Mouse (Mus musculus): ENCODE measurements around the gene Cckbr.

The Cckbr gene

DNA sequence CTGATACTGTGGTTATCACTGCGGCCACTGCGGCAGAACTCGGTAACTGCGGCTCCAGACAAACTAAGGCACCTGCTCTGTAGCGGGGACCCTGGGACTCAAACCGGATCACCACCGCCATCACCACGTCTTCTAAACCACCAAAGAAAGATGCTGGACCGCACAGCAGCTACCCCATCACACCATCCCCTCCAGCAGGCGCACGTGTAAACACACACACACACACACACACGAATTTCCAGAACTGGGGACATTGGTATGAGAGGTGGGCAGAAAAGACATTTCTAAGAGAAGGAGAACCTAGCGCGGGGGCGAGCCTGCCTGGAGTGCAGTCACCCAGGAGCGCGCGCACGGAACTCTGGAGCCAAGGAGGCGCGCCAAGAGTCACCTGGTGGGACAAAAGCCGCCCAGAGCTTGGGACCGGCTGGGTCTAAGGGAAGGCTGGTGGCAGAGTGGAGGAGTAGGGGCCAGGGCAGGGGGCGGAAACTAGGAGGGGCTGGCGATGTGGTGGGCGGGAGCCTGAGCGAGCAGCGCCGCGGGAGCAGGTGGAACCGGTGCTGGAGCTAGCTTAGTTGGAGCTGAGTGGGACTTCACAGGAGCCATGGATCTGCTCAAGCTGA lies at the start of gene Cckbr:
Gene Cckbr (plus strand): TSS at position 308 of the 620 bp plus-strand sequence.
- no peak for DNase-seq

DNA sequence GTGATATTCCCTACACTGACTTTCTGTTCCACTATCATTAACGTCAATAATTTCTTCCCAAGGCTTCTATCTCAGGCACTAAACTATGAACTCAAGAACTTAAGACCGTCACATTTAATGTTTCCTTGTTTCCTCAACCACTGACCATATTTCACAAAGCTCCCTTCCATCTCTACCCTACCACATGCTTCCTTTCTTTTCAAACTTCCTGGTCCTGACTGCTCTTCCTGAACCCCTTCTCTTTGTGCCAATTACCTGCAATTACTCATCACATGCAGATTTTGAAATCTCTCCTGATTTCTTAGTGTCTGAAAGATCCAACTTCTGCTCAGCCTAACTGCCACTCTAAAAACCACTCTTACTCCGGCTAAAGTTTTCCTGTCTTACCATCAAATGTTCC lies 45.2 kb upstream of the Cckbr start:
- no peak for DNase-seq

DNA sequence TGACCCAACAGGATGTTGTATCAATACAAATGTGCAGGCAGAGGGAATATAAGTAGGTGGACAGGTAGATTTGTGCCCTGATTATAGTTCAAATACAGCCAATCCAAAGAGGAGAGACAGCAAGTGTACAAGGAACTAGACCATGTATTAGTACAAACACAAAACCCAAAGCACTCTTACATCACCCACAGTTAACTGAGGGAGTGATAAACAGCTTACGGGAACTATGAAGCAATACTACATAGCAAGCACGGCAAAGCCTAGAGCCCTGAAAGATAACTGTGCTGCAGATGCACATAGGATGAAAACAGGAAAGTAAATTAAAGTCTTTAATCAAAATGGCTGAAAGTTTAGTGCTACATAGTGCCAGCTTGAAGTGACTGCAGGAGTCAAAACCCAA lies 37.8 kb upstream of the Cckbr start:
- DNase-seq, result no peak

DNA sequence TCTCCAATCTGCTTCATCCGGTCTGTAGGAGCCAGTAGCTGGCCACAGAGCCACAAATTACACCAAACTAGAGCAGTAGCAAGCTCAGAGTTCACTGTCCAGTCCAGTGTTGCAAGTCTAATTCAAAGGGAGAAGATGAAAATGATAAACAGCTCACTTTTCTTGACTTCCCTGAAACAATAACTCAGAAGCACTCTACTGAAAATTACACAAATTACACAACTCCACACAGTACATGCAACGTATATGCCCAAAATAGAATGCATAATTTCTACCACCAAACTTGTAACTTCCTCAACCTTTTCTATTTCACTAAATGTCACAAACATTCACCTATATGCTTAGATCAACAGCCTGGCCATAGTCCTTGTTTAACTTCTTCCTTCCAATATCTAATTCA lies 35.3 kb upstream of the Cckbr start:
- no peak for DNase-seq

GRCm38 (mm10) chr7:105394606-105395005 lies 30.9 kb upstream of the Cckbr start:
- DNase-seq, result peak; percentile 43

DNA sequence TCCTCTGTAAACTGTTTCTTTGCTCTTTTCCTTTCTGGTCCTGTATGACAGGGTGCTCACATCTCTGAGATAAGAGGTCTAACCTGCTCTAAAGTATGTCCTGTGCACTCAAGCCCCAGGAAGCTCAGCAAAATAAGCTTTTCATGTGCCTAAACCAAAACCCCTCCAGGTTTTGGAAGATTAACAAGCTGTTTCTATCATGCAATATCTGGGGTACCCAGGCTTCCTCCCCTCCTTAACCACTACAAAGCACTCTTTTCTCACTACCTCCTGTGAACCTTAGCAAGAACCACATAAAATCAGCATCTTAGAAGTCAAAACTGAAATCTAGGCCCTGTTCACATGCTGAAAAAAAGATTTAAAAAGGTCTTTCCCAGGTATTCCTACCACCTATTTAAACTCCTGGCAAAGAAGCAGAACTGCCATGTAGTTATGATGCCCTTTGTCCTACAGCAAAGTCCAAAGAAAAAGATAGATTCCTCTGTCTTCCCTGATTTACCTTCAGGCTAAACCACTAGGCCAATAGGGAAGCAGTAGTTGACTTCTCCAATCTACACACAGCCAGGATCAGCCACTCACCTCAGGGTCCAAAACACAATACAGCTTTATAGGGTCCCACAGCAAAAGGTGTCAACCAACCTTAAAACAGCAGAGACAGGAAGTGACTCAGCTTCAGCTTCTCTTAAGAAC lies 30.3 kb upstream of the Cckbr start:
- DNase-seq, result no peak

- DNase-seq, result no peak
Measured at GRCm38 (mm10) chr7:105396126-105396525, 29.4 kb upstream of the Cckbr start.

DNA sequence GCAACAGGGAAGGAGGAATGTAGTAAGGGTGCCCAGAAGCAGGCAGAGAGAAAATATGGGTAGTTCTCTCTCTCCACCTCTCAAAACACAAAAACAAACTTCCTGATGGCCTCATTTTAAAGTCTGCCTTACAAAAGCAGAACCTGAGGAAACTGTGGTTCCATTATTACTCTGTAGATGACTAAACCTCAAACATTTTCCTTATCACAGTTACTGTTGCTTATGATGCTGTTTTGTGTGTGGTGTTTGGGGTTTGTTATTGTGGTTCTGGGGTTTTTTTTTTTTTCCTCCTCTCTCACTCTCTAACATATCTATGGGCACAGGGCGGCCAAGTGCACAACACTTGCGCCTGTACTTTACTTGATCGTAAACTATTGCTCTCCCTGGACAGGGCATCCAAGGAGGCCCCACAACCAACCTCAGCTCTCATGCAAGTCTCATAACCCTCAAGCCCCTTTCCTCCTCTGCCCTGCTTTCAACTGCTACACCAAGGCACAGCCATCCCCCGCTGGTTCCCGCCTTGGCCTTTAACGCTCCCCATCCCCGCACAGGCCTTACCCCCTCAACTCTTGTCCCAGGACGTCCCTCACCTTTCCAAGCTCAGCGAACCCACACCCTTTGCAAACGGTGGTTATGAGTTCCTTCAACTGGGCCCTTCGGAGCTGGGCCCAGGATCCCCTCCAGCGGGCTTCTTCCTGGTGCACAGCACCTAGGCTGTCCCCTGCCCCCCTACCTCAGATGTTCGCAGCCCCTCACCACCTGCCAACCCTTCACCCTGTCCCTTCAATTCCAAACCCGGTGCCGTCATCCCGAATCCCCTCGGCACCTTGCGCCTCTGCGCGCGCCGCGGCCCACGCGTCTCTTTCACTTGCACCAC lies 26.2 kb upstream of the Cckbr start:
- no peak for DNase-seq

GRCm38 (mm10) chr7:105399935-105400624 lies 25.5 kb upstream of the Cckbr start, which contains the start of gene Fam160a2:
TSS of gene Fam160a2 (minus strand) at chr7:105400054.
- peak; percentile 100 for DNase-seq

DNA sequence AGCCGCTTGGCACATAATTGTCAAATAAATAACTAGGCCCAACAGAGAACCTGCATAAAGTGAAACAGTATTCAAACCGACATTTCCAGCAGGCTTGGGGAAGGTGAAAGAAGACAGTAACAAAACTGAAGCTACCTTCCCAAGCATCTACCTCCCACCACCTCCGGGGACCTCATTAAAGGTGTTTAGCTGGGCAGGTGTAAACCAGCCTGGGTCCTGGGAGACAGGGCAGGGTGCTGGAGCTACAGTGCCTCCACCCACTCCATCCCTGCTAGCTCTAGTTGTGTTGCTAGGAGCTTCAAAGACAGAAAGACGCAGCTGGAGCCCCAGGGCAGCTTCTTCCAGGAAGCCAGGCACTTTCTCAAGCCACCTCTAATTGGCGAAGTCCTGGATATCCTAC lies 21.3 kb upstream of the Cckbr start, which contains the start of gene Cnga4:
Gene Cnga4 (plus strand): TSS at position 301 of the 400 bp plus-strand sequence.
- no peak for DNase-seq

DNA sequence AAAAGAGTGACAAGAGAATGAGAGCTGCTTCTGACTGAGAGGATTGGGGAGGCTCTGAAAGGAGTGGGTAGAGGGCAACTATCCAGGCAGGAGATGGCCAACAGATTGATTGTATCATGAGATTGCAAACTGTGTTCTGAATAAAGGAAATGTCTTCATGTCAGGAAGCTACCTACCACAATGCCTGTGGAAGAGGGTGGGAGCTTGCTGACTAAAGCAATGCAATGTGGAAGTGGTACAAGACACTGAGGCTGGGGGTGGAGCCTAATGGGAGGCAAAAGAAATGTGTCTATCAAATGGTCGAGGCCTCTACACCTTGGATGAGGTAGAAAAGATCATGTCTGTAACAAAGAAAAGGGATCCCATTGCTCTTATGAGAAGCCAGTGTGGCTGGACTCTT lies 19.2 kb upstream of the Cckbr start:
- no peak for DNase-seq

GRCm38 (mm10) chr7:105411874-105412632 lies 13.5 kb upstream of the Cckbr start:
- peak; percentile 76 for DNase-seq

DNA sequence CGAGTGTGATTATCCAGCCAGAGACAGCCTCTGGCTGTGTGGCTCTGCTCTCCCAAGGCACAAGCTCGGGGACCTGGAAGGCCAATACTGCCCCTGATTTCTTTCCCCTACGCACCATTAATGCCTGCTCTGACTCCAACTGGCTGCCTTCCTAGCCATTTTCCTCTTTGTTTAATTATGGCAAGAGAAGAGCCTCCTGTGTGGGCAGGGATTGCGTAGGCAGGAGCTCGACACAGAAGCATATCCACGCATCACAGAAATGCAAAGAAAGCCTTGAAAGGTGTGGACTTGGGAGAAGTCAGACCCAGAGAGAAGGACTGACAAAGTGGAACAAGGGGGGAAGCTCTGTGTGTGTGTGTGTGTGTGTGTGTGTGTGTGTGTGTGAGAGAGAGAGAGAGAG lies 11.1 kb upstream of the Cckbr start:
- DNase-seq, result no peak

DNA sequence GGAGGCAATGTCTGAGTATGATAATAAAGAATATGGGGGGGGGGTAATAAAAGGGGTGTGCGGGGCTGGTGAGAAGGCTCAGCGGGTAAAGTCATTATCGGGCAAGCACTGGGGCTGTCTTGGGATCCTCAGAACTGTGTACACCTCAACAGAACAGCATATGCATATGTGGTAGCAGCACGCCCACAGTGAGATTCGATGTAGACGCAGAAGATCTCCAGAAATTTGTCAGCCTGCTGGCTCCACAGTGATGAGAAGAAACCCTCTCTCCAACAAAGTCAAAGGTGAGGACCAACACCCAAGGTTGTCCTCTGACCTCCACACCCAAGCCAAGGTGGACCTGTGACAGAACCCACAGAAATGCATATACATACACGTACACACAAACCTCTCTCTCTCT lies 9.0 kb upstream of the Cckbr start:
- DNase-seq, result no peak

- no peak for DNase-seq
Measured at GRCm38 (mm10) chr7:105418106-105418505, 7.4 kb upstream of the Cckbr start.

DNA sequence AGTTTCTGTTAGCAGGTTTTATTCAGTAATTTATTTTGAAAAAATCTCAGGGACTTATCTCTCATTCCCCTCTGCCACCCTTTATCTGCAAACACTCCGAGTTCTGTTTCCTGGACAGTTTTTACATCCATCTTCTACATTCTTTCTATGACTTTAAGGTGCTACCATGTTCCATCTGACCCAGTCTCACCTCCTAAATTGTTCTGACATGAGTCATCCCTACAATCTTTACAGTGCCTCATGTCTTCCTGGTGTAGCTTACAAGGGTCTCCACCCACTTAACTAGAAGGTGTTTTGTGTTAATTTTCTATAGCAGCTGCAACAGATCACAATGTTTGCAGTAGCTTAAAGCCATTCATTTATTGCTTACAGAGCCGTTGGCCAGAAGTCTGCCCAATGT lies 4.6 kb upstream of the Cckbr start:
- no peak for DNase-seq

DNA sequence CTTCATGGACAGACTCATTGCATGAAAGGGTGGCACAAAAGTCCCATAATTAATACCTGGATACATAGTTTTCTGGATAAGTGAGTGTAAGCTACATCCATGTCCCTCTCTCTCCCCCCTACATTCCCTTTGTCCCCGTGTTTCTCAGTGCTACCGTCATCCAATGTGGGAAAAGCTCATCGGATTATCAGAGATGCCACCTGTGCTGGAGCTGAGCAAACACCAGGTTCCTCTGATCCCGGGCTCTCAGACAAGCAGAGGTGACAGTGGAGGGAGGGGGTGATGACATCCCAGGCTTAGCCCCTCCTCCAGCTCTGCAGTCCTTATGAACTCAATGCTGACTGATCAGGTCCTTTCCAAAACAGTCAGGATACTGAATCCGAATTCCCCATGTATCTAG lies 1.2 kb upstream of the Cckbr start:
- DNase-seq, result no peak

DNA sequence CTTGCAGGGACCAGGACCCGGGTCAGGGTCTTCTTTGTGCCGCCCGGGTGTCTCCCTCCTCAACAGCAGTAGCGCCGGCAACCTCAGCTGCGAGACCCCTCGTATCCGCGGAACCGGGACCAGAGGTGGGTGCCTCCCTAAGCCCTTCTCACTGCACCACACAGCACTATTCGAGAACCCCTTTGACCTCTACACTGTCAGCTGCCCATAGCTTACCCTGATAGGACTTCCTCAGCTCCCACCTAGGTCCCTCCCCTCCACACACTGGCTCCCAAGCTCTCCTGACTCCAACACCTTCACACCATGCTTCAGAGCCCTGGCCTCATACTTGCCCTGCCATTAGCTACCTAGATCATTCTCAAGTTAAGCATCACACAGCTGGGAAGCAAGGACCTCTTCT lies 520 bp downstream of the Cckbr start:
- no peak for DNase-seq

DNA sequence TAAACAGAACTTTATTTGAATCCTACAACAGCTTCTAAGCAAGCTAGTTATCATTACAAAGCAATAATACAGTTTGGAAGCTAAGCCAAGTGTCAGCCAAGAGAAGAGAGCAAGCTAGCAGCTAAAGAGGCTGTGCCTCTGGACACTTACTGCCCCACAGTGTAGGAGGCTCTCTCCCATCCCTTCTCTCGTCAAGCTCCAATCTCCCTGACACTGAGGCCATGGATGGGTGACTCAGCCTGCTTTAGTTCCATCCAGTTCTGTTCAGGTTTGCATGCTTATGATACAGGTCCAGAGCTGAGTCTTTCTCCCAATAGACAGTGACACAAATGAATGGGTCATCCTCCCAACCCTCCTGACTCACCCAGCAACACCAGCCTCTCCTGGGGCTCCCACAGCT lies 6.5 kb downstream of the Cckbr start:
- no peak for DNase-seq

DNA sequence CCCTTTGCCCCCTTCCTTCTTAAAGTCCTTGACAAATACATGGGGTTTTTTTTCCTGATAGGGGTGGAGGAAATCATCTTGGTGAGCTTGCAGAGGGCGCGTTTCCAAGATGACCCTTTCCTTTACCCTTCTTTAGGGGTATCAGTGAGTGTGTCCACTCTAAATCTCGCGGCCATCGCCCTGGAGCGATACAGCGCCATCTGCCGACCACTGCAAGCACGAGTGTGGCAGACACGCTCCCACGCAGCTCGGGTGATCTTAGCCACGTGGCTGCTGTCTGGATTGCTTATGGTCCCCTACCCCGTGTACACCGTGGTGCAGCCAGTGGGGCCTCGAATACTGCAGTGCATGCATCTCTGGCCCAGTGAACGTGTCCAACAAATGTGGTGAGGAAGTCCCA lies 8.3 kb downstream of the Cckbr start:
- no peak for DNase-seq

GRCm38 (mm10) chr7:105434798-105435197 lies 9.3 kb downstream of the Cckbr start:
- no peak for DNase-seq
